Mouse (Mus musculus) olfactory bulb, adult 2 months (tissue): ENCODE data around the gene Arid5b.

Experiments used
- CTCF ChIP-seq: fragments of 200-500 bp; IDR thresholded peaks from 2 replicates; pipeline ENCODE4 v1.5.1; 2012; ENCODE audit warnings: low read depth, mild to moderate bottlenecking, low read length, moderate library complexity; ENCODE audit not compliant: insufficient read depth
- POLR2A ChIP-seq: fragments of 200-500 bp; IDR thresholded peaks from 2 replicates; pipeline ENCODE4 v1.6.1; 2012; ENCODE audit warnings: mild to moderate bottlenecking, low read depth, low read length, moderate library complexity; ENCODE audit not compliant: insufficient read depth

- TF ChIP-seq POLR2A (no peak), CTCF (no peak)
Observed at GRCm38 (mm10) chr10:68180721-68181120, 97.8 kb downstream of the Arid5b start.
